Mouse (Mus musculus): ENCODE data around the gene Abcg1. TPM values are rescaled to one million over a fixed set of nuclear protein-coding genes. Genes with fewer than 3 reads are reported as not detected.
A peak's percentile ranks its signal among the peaks of the same experiment; 100 is the strongest.

The Abcg1 gene
- 10 to 100 TPM in 1 of 2 experiments, 1 to 10 TPM in 1; 10.0 to 16.6 TPM for total RNA-seq (2021)
- long read RNA-seq, experiment 1, full-length matches to known transcripts: 2 of 3 reads
- long read RNA-seq, experiment 1, partial matches to known transcripts: 1 of 3 reads
- long read RNA-seq, experiment 1, other reads (novel, unspliced or antisense): 0 of 3 reads
- long read RNA-seq, experiment 2, full-length matches to known transcripts: 2 of 3 reads
- long read RNA-seq, experiment 2, partial matches to known transcripts: 0 of 3 reads
- long read RNA-seq, experiment 2, other reads (novel, unspliced or antisense): 1 of 3 reads

GRCm38 (mm10) chr17:31057151-31057890 is at the start of gene Abcg1:
Gene Abcg1 (plus strand): TSS chr17:31057675.
- DNase-seq (ENCODE audit: low spot score in 2 of 2): peak; percentile 26 to 57

GRCm38 (mm10) chr17:31008416-31008815 is 49.1 kb upstream of the Abcg1 start:
- no peak for DNase-seq (ENCODE audit: low spot score in 2 of 2)

GRCm38 (mm10) chr17:31011551-31012394 is 45.7 kb upstream of the Abcg1 start:
- peak; percentile 35 to 45 for DNase-seq (ENCODE audit: low spot score in 2 of 2)

- peak; percentile 25 to 46 for DNase-seq (ENCODE audit: low spot score in 2 of 2)
These were observed 39.2 kb upstream of the Abcg1 start for GRCm38 (mm10) chr17:31018267-31018666.

GRCm38 (mm10) chr17:31019505-31019904 is 38.0 kb upstream of the Abcg1 start:
- DNase-seq (ENCODE audit: low spot score in 2 of 2): peak; percentile 57 to 70

- no peak for DNase-seq (ENCODE audit: low spot score in 2 of 2)
These were observed 37.4 kb upstream of the Abcg1 start for GRCm38 (mm10) chr17:31020078-31020477.

GRCm38 (mm10) chr17:31021276-31021675 is 36.2 kb upstream of the Abcg1 start:
- DNase-seq (ENCODE audit: low spot score in 2 of 2): no peak

- DNase-seq (ENCODE audit: low spot score in 2 of 2): no peak
These were observed 33.2 kb upstream of the Abcg1 start for GRCm38 (mm10) chr17:31024125-31024781.

- DNase-seq (ENCODE audit: low spot score in 2 of 2): no peak
These were observed 32.7 kb upstream of the Abcg1 start for GRCm38 (mm10) chr17:31024782-31025125.

- no peak for DNase-seq (ENCODE audit: low spot score in 2 of 2)
These were observed 30.5 kb upstream of the Abcg1 start for GRCm38 (mm10) chr17:31026986-31027385.

- no peak for DNase-seq (ENCODE audit: low spot score in 2 of 2)
These were observed 29.8 kb upstream of the Abcg1 start for GRCm38 (mm10) chr17:31027723-31028122.

- DNase-seq (ENCODE audit: low spot score in 2 of 2): no peak
These were observed 28.6 kb upstream of the Abcg1 start for GRCm38 (mm10) chr17:31028821-31029370.

- DNase-seq (ENCODE audit: low spot score in 2 of 2): no peak
These were observed 28.1 kb upstream of the Abcg1 start for GRCm38 (mm10) chr17:31029407-31029806.

GRCm38 (mm10) chr17:31032341-31032740 is 25.1 kb upstream of the Abcg1 start:
- DNase-seq (ENCODE audit: low spot score in 2 of 2): no peak

GRCm38 (mm10) chr17:31033251-31033650 is 24.2 kb upstream of the Abcg1 start:
- no peak for DNase-seq (ENCODE audit: low spot score in 2 of 2)

- no peak for DNase-seq (ENCODE audit: low spot score in 2 of 2)
These were observed 23.3 kb upstream of the Abcg1 start for GRCm38 (mm10) chr17:31034165-31034564.

GRCm38 (mm10) chr17:31034674-31035356 is 22.7 kb upstream of the Abcg1 start:
- no peak for DNase-seq (ENCODE audit: low spot score in 2 of 2)

GRCm38 (mm10) chr17:31036168-31036876 is 21.2 kb upstream of the Abcg1 start:
- DNase-seq (ENCODE audit: low spot score in 2 of 2): no peak

GRCm38 (mm10) chr17:31037331-31037730 is 20.1 kb upstream of the Abcg1 start:
- no peak for DNase-seq (ENCODE audit: low spot score in 2 of 2)

- DNase-seq (ENCODE audit: low spot score in 2 of 2): no peak
These were observed 19.1 kb upstream of the Abcg1 start for GRCm38 (mm10) chr17:31038381-31038780.
